Mouse (Mus musculus) liver, adult 2 months (tissue): ENCODE data around the gene Tulp2. TPM values are rescaled to one million over a fixed set of nuclear protein-coding genes. Genes with fewer than 3 reads are reported as not detected.

Source experiments
- DNase-seq: peaks from one replicate; pipeline ENCODE4 v3.0.0-alpha.2; 2011; ENCODE audit warnings: low read depth, low spot score; ENCODE audit errors: extremely low read depth
- H3K27ac ChIP-seq: fragments of 200-500 bp; replicated peaks from 2 replicates; pipeline ENCODE4 v1.5.1; 2012; ENCODE audit warnings: low read depth, mild to moderate bottlenecking, control low read depth, inconsistent platforms, low read length; ENCODE audit not compliant: insufficient read depth
- H3K27me3 ChIP-seq: fragments of 200-500 bp; 2 replicates; pipeline ENCODE4 v1.6.1; 2012; ENCODE audit warnings: mild to moderate bottlenecking, moderate library complexity, low read length, inconsistent platforms; ENCODE audit not compliant: control insufficient read depth, insufficient read depth
- H3K36me3 ChIP-seq: fragments of 200-500 bp; 2 replicates; pipeline ENCODE4 v1.6.1; 2012; ENCODE audit warnings: low read length, inconsistent platforms; ENCODE audit not compliant: control insufficient read depth, insufficient read depth
- H3K4me1 ChIP-seq: fragments of 200-500 bp; 2 replicates; pipeline ENCODE4 v1.6.1; 2011; ENCODE audit warnings: low read length; ENCODE audit not compliant: control insufficient read depth, insufficient read depth
- H3K4me3 ChIP-seq: fragments of 200-500 bp; 2 replicates; pipeline ENCODE4 v1.5.1; 2011; ENCODE audit warnings: low read depth, mild to moderate bottlenecking, control low read depth, low read length, moderate library complexity; ENCODE audit not compliant: insufficient read depth
- H3K79me2 ChIP-seq: fragments of 200-500 bp; 2 replicates; pipeline ENCODE4 v1.6.1; 2012; ENCODE audit warnings: inconsistent platforms, mild to moderate bottlenecking, low read length, moderate library complexity; ENCODE audit not compliant: control insufficient read depth, insufficient read depth
- H3K9ac ChIP-seq: fragments of 200-500 bp; 2 replicates; pipeline ENCODE4 v1.6.1; 2012; ENCODE audit warnings: low read depth, mild to moderate bottlenecking, control low read depth, inconsistent platforms, low read length
- CTCF ChIP-seq: fragments of 200-500 bp; IDR thresholded peaks from 2 replicates; pipeline ENCODE4 v1.5.1; 2011; ENCODE audit warnings: low read depth, low read length, control low read depth
- POLR2A ChIP-seq: fragments of 200-500 bp; IDR thresholded peaks from 2 replicates; pipeline ENCODE4 v1.6.1; 2011; ENCODE audit warnings: low read length, control low read depth; ENCODE audit not compliant: insufficient read depth; ENCODE audit errors: extremely low read depth
- WGBS: fragments of 180-500 bp; shearing (Covaris S2); methylation state at CpG from one replicate; pipeline ENCODE4 v1.1.7; 2018; 5-methylcytosine and 5-hydroxymethylcytosine counted together
- polyA plus RNA-seq: library from polyadenylated mRNA; depleted of rRNA; stranded (reverse); fragments of >200 nt; gene quantifications from 2 replicates; pipeline ENCODE4 v1.2.3, GENCODE M21; 2012
- total RNA-seq: library from RNA; depleted of rRNA; stranded (reverse); fragments of >200 nt; gene quantifications from 2 replicates; pipeline ENCODE4 v1.2.3, GENCODE M21; 2014

Tulp2 gene
- total and polyA plus RNA-seq, 2 experiments, result 0.18 to 0.31 TPM

DNA sequence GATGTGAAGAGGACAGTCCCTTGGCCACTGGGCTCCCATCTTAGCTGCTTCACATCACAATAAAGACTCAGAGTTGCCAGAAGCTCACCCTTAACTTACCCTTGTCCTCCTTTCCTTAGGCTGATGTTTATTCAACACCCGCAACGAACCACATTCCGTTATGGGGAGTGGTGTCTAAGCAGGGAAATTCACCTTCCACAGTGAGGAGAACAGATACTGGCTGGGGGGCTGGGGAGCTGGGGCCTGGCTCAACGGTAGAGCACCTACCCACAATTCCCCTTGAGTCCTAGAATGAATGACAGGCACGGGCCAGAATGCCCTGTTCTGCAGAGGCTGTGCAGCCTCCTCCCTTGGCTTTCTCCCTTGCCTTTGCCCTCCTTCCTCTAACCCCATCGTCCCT lies 77.2 kb downstream of the Tulp2 start:
- Histone ChIP-seq H3K27ac (no peak overlapping the region), H3K4me3 (no peak overlapping the region), H3K9ac (no peak overlapping the region), H3K4me1 (peaks cover 3% of the 10 kb centered on the region), H3K79me2 (no peaks in the 10 kb centered on the region), H3K36me3 (no peaks in the 10 kb centered on the region), H3K27me3 (no peaks in the 10 kb centered on the region)
- 64% methylated on average over 6 of the region's 6 CpGs for WGBS
- TF ChIP-seq CTCF (no peak), POLR2A (no peak)
- no peak for DNase-seq

DNA sequence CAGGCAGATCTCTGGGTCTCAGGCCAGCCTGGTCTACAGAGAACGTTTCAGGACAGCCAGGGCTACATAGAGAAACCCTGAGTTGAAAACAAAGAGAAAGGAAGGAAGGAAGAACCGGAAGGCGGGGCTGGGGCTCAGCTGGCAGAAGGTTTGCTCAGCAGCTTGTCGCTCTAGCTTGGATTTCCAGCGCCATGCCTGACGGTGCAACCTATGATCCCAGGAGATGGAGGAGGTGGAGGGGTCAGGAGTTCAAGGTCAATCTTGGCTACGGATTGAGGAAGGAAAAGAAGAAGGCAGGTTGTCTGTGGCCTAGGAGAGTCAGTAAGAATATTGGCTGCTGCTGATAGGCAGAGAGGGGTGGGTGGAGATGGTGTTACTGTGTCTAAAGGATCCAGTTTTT lies 78.6 kb downstream of the Tulp2 start:
- Histone ChIP-seq H3K9ac (no peak overlapping the region), H3K4me3 (no peak overlapping the region), H3K27me3 (no peaks in the 10 kb centered on the region), H3K27ac (no peak overlapping the region), H3K79me2 (no peaks in the 10 kb centered on the region), H3K36me3 (no peaks in the 10 kb centered on the region), H3K4me1 (no peaks in the 10 kb centered on the region)
- TF ChIP-seq CTCF (no peak), POLR2A (no peak)
- WGBS, result 55% methylated on average over 7 of the region's 7 CpGs
- DNase-seq, result no peak

DNA sequence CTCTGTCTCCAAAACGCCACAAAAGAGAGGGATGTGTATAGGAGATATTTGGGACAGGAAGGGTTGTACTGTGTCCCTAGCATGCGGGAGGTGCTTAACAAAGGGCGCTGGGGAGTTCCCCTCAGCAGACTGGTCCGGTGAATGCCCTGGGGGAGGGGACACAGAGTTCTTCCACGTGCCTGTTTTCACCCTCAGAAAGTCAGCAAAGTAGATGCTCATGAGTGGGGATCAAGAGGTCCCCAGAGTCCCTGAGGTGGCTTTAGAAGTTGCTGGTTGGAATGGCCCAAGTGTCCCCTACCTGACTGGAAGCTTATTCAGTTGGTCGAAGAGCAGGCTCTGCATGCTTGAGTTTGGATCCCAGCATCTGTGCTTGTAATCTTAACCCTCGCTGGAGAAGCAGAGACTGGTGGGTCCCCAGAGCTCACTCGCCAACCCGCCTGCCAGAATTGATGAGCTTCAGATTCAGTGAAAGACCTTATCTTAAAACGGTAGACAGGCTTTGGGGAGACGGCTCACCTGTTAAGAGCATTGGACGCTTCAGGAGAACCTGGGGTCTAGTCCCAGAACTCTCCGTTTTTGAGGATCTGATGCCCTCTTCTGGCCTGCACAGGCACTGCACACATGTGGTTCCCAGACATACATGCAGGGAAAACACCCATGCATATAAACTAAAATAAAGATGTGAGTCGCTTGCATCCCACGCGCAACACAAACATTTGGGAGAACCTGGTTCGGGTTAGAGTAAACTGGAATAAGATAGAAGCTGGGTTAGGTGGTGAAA lies 79.4 kb downstream of the Tulp2 start:
- H3K36me3 ChIP-seq, result no peaks in the 10 kb centered on the region
- 23% methylated on average over 17 of the region's 17 CpGs for WGBS
- H3K4me3 ChIP-seq, result no peak overlapping the region
- DNase-seq, result peak; percentile 44
- no peaks in the 10 kb centered on the region for H3K4me1 ChIP-seq
- H3K9ac ChIP-seq, result no peak overlapping the region
- TF ChIP-seq CTCF (peak; percentile 84), POLR2A (no peak)
- H3K27me3 ChIP-seq, result no peaks in the 10 kb centered on the region
- H3K79me2 ChIP-seq, result no peaks in the 10 kb centered on the region
- no peak overlapping the region for H3K27ac ChIP-seq

DNA sequence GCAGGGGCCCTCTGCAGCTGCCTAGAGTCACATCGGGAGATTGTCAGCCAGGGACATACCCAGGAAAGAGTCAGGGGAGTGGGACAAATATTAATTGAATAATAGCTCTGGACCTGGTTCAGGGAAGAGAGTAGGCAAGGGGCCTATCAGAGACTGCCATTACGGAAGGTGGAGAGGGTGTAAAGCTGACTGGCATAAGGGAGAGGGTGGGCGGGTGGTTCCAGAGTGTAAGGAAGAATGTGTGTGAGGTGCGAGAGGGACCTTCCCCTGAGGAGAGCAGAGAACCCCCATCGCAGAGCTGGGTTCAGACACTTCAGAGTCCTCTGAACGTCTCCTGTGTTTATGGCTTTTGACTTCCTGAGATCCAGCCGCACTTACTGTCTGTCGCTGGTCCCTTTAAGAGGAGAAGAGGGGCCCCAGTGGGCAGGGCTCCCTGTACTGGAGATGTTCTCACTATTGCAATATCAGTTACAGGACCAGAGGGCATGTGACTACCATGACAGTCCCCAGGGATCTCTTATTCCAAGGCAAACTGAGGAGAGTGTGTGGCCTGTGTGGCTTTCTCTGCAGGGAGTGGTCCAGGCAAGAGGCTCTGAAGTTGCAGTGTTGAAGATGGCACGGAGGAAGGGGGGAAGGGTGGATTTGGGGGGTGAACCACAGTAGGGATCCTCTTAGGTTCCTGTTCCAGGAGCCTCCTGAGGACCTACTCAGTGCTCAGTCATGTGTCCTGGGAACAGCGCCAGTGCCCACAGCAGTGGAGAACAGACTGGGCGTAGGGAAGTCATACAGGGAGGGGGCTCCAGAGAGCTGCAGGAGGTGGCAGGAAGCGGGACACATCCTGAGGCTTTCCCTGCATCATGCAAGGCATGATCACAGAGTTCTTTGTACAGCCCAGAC lies 80.2 kb downstream of the Tulp2 start:
- TF ChIP-seq POLR2A, result no peak
- TF ChIP-seq CTCF, result no peak
- Histone ChIP-seq H3K36me3 (no peaks in the 10 kb centered on the region), H3K79me2 (no peaks in the 10 kb centered on the region), H3K4me3 (no peak overlapping the region), H3K27ac (no peak overlapping the region), H3K4me1 (no peaks in the 10 kb centered on the region), H3K27me3 (no peaks in the 10 kb centered on the region), H3K9ac (no peak overlapping the region)
- DNase-seq, result no peak
- WGBS, result 62% methylated on average over 12 of the region's 12 CpGs

- H3K36me3 ChIP-seq, result peaks cover 2% of the 10 kb centered on the region; the same call in 1 of the 2 replicates
- no peak for TF ChIP-seq POLR2A
- no peak for TF ChIP-seq CTCF
- peaks cover 4% of the 10 kb centered on the region for H3K4me1 ChIP-seq
- H3K27me3 ChIP-seq, result no peaks in the 10 kb centered on the region
- no peak overlapping the region for H3K9ac ChIP-seq
- no peak overlapping the region for H3K27ac ChIP-seq
- no peaks in the 10 kb centered on the region for H3K79me2 ChIP-seq
- H3K4me3 ChIP-seq, result no peak overlapping the region
- 62% methylated on average over 2 of the region's 2 CpGs for WGBS
- DNase-seq, result no peak
Measured at GRCm38 (mm10) chr7:45564811-45565210, 83.1 kb downstream of the Tulp2 start.

DNA sequence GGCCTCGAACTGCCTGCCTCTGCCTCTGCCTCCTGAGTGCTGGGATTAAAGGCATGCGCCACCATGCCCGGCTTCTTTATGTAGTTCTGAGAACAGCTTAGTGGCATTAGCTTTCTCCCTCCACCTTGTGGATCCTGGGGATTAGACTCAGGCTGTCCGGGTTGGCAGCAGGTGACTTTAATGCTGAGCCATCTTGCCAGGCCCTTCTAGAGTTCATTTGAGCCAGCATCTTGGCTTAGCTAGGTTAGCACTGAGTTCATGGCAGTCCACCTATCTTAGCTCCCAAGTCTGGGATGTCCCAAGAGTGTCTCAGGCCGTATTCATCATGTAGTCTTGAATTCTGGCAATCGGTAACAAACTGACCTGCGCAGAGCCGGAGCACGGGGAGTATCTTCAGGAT lies 83.8 kb downstream of the Tulp2 start:
- Histone ChIP-seq H3K4me1 (peaks cover 4% of the 10 kb centered on the region), H3K36me3 (peaks cover 2% of the 10 kb centered on the region), H3K27me3 (no peaks in the 10 kb centered on the region), H3K4me3 (no peak overlapping the region), H3K9ac (no peak overlapping the region), H3K27ac (no peak overlapping the region), H3K79me2 (no peaks in the 10 kb centered on the region)
- DNase-seq, result no peak
- WGBS, result 97% methylated on average over 9 of the region's 9 CpGs
- TF ChIP-seq CTCF (no peak), POLR2A (no peak)
